Mouse (Mus musculus) olfactory bulb, adult 2 months (tissue): ENCODE results near the gene Polh.

Source experiments
- CTCF ChIP-seq: fragments of 200-500 bp; IDR thresholded peaks from 2 replicates; pipeline ENCODE4 v1.5.1; 2012; ENCODE audit warnings: low read depth, mild to moderate bottlenecking, low read length, moderate library complexity; ENCODE audit not compliant: insufficient read depth
- POLR2A ChIP-seq: fragments of 200-500 bp; IDR thresholded peaks from 2 replicates; pipeline ENCODE4 v1.6.1; 2012; ENCODE audit warnings: mild to moderate bottlenecking, low read depth, low read length, moderate library complexity; ENCODE audit not compliant: insufficient read depth

DNA sequence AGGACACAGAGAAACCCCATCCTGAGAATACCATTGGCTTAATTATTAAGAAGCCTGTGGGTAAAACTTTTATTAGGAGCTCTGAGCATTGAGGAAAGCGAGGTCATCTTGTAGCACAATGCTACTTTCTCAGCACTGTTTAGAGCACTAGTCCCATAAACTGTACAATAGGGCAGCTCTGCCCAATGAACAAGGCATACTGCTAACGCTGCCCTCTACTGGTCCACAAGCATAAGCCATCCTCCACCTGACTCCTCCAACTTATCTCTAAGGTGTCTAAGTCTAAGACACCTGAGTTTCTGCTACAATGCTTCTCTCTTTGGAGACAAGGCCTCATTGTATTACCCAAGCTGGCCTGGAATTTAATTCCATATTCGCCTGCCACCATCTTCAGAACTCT lies 31.9 kb downstream of the Polh start:
- TF ChIP-seq CTCF (no peak), POLR2A (no peak)
